In the genomic region with DNA sequence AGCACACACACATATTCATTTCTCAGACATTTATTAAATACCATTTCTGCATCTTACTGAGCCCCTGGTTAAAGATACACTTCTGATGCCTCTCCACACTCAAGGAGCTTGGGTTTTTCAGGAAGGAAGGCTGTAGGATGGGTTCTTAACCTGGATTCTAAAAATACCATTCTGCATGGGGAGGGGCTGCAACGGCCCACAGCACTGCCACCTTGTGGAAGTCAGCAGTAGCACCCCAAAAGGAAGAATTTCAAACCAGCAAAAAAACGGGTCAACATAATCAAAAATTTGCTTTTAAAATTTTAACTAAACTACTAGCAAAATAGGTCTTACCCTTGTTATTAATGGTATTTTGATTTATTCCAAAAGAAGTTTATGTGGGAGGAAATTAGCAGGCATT, we compare ENCODE assay signal across 9 mouse cellular contexts. TPM values are rescaled to one million over a fixed set of nuclear protein-coding genes. Genes with fewer than 3 reads are reported as not detected.
DNase-seq lines count a peak whose midpoint lies in the region; ATAC-seq and TF ChIP-seq lines count a peak whose summit lies in the region.
"Had no signal": no experiment of that assay in that cellular context is flagged by ENCODE, and none has a peak within 500 bp of the region (broad histone marks: within the 10 kb centered on the region; RNA-seq: fewer than 3 reads in every experiment).

No protein-coding gene starts in this region.

- H3K4me2 ChIP-seq in heart, embryonic 12.5 days: no peak overlapping the region
- H3K4me2 ChIP-seq: neural tube, embryonic 13.5 days had no signal

- no peaks in the 10 kb centered on the region for H3K9me3 ChIP-seq in heart, embryonic 12.5 days (replicated peaks)
- H3K9me3 ChIP-seq: neural tube, embryonic 13.5 days had no signal

- ATAC-seq in heart, embryonic 12.5 days (ENCODE audit: insufficient number of reproducible peaks, low FRiP score): no peak

- DNase-seq in heart, postnatal 4 days: peak; percentile 16
- no peak for DNase-seq in testis, postnatal 14 days (ENCODE audit: low spot score)
- peak; percentile 66 to 69 for DNase-seq in cerebellum, postnatal 14 days
- DNase-seq in retina, postnatal 1 day: peak; percentile 25
- no peak for DNase-seq in layer of hippocampus, postnatal 36 days
- no peak for DNase-seq in gastrocnemius, postnatal 4 days (ENCODE audit: low spot score in 2 of 2)

- no peaks in the 10 kb centered on the region for H3K4me1 ChIP-seq in heart, embryonic 12.5 days (replicated peaks)
- no peaks in the 10 kb centered on the region for H3K4me1 ChIP-seq in testis, adult 2 months (ENCODE audit: control insufficient read depth, insufficient read depth, low read length)
- H3K4me1 ChIP-seq: neural tube, embryonic 13.5 days had no signal

- TF ChIP-seq CTCF in testis, adult 2 months (IDR thresholded peaks at IDR 0.05; ENCODE audit: control insufficient read depth, insufficient read depth, insufficient replicate concordance, low read depth, low read length): peak; percentile 57; the same call in 1 of the 2 replicates

- TF ChIP-seq POLR2A in testis, adult 2 months (IDR thresholded peaks at IDR 0.05; ENCODE audit: control insufficient read depth, low read depth, low read length): no peak

- no peak overlapping the region for H3K27ac ChIP-seq in heart, embryonic 12.5 days (ENCODE audit: poor library complexity, severe bottlenecking)
- H3K27ac ChIP-seq in testis, adult 2 months (ENCODE audit: control insufficient read depth, insufficient read depth, low read depth, low read length): no peak overlapping the region
- H3K27ac ChIP-seq: neural tube, embryonic 13.5 days had no signal

- 34% methylated on average over 2 of the region's 2 CpGs for WGBS in heart, embryonic 12.5 days

- no peak overlapping the region for H3K9ac ChIP-seq in heart, embryonic 12.5 days
- H3K9ac ChIP-seq: neural tube, embryonic 13.5 days had no signal

- H3K4me3 ChIP-seq in heart, embryonic 12.5 days: no peak overlapping the region
- no peak overlapping the region for H3K4me3 ChIP-seq in testis, adult 2 months (ENCODE audit: control insufficient read depth, low read depth, low read length)
- H3K4me3 ChIP-seq: neural tube, embryonic 13.5 days had no signal

- H3K36me3 ChIP-seq in heart, embryonic 12.5 days: no peaks in the 10 kb centered on the region
- H3K36me3 ChIP-seq in testis, adult 2 months (ENCODE audit: control insufficient read depth, insufficient read depth, low read length): no peaks in the 10 kb centered on the region
- H3K36me3 ChIP-seq: neural tube, embryonic 13.5 days had no signal

- no peaks in the 10 kb centered on the region for H3K27me3 ChIP-seq in heart, embryonic 12.5 days (replicated peaks)
- no peaks in the 10 kb centered on the region for H3K27me3 ChIP-seq in testis, adult 2 months (ENCODE audit: control insufficient read depth, insufficient read depth, low read length)

RNA-seq across cellular contexts. Expression of gene Arsb, which starts 47.2 kb away (rescaled TPM):
- 10 to 100 TPM; 10.1 to 11.7 TPM for total RNA-seq in heart, postnatal 4 days (2021)
- 7.6 and 8.1 TPM in 2 replicates for polyA plus RNA-seq in heart, embryonic 12.5 days (2016; fragmentation: Nextera tagmentation; extraction: Ambion mirVana)
- 5.8 and 6.9 TPM in 2 replicates for polyA plus RNA-seq in testis, adult 2 months (2012; rRNA removed)
- 10 to 100 TPM; 83.4 to 88.0 TPM for total RNA-seq in layer of hippocampus, postnatal 36 days (2021)
- 10 to 100 TPM; 17.4 to 18.6 TPM for total RNA-seq in gastrocnemius, postnatal 4 days (2021)

RNA-seq across cellular contexts. Expression of gene Dmgdh, which starts 50.0 kb away (rescaled TPM):
- not detected for total RNA-seq in heart, postnatal 4 days (2021)
- 0.14 and 0.42 TPM in 2 replicates for polyA plus RNA-seq in heart, embryonic 12.5 days (2016; fragmentation: Nextera tagmentation; extraction: Ambion mirVana)
- 0.12 and 0.17 TPM in 2 replicates for polyA plus RNA-seq in testis, adult 2 months (2012; rRNA removed)
- total RNA-seq in layer of hippocampus, postnatal 36 days (2021): under 1 TPM; 0.20 to 0.32 TPM
- under 1 TPM; 0.10 to 0.23 TPM for total RNA-seq in gastrocnemius, postnatal 4 days (2021)
- polyA plus RNA-seq: neural tube, embryonic 13.5 days had no signal

RNA-seq across cellular contexts. Expression of gene Bhmt2, which starts 50.1 kb away (rescaled TPM):
- not detected for total RNA-seq in heart, postnatal 4 days (2021)
- polyA plus RNA-seq in heart, embryonic 12.5 days (2016; fragmentation: Nextera tagmentation; extraction: Ambion mirVana): 0.19 and 0.31 TPM in 2 replicates
- polyA plus RNA-seq in testis, adult 2 months (2012; rRNA removed): 1.4 and 1.7 TPM in 2 replicates
- total RNA-seq in layer of hippocampus, postnatal 36 days (2021): under 1 TPM; 0.27 to 0.40 TPM
- total RNA-seq in gastrocnemius, postnatal 4 days (2021): under 1 TPM in 1 of 2 experiments, not detected in 1; 0.13 TPM

Comparison
In these comparisons a context has a peak if more than half of its experiments do, and no peak if none do; other contexts are left out.
1. DNase-seq: peak in heart, postnatal 4 days (single experiment), cerebellum, postnatal 14 days (2 of 2) and retina, postnatal 1 day (single experiment); none in testis, postnatal 14 days (single experiment), layer of hippocampus, postnatal 36 days (0 of 2) and gastrocnemius, postnatal 4 days (0 of 2).
2. RNA of gene Arsb, which starts 47.2 kb away (total RNA-seq): 83.4 to 88.0 TPM in layer of hippocampus, postnatal 36 days; 17.4 to 18.6 TPM in gastrocnemius, postnatal 4 days and 10.1 to 11.7 TPM in heart, postnatal 4 days; every median in the first group is over 4 times any median in the second.